Mouse (Mus musculus) forebrain, embryonic 15.5 days (tissue): Measurements from ENCODE around the gene Atp6v0a4. TPM values are rescaled to one million over a fixed set of nuclear protein-coding genes. Genes with fewer than 3 reads are reported as not detected.

ENCODE experiments used
- ATAC-seq: fragments of 200-750 bp; cut with Nextera tagmentation; replicated peaks from 2 replicates; pipeline ENCODE4 v1.8.0; 2017; ENCODE audit warnings: mild to moderate bottlenecking, moderate TSS enrichment, moderate library complexity
- H3K27ac ChIP-seq: fragments of 300-500 bp; sonication (generic); replicated peaks from 2 replicates; pipeline ENCODE4 v1.5.1; 2015; ENCODE audit warnings: mild to moderate bottlenecking, inconsistent platforms
- H3K27me3 ChIP-seq: fragments of 300-500 bp; sonication (generic); 2 replicates; pipeline ENCODE4 v1.6.1; 2015; ENCODE audit warnings: inconsistent platforms
- H3K36me3 ChIP-seq: fragments of 300-500 bp; sonication (generic); 2 replicates; pipeline ENCODE4 v1.6.1; 2015; ENCODE audit warnings: mild to moderate bottlenecking, inconsistent platforms
- H3K4me1 ChIP-seq: fragments of 300-500 bp; sonication (generic); 2 replicates; pipeline ENCODE4 v1.6.1; 2015; ENCODE audit warnings: inconsistent platforms
- H3K4me2 ChIP-seq: fragments of 300-500 bp; sonication (generic); replicated peaks from 2 replicates; pipeline ENCODE4 v1.6.1; 2015; ENCODE audit warnings: mild to moderate bottlenecking, inconsistent platforms
- H3K4me3 ChIP-seq: fragments of 300-500 bp; sonication (generic); 2 replicates; pipeline ENCODE4 v1.5.1; 2015; ENCODE audit warnings: mild to moderate bottlenecking, inconsistent platforms
- H3K9ac ChIP-seq: fragments of 300-500 bp; sonication (generic); replicated peaks from 2 replicates; pipeline ENCODE4 v1.6.1; 2015; ENCODE audit warnings: mild to moderate bottlenecking, inconsistent platforms
- H3K9me3 ChIP-seq: fragments of 300-500 bp; sonication (generic); 2 replicates; pipeline ENCODE4 v1.6.1; 2016; ENCODE audit warnings: inconsistent platforms
- WGBS: fragments of 180-500 bp; shearing (Covaris S2); methylation state at CpG from one replicate; pipeline ENCODE4 v1.1.7; 2015; ENCODE audit warnings: mixed read lengths; 5-methylcytosine and 5-hydroxymethylcytosine counted together
- polyA plus RNA-seq: library from polyadenylated mRNA; unstranded; fragments of >200 nt; fragmentation: Nextera tagmentation; extraction: Ambion mirVana; gene quantifications from 2 replicates; pipeline ENCODE4 v1.2.1, GENCODE M21; 2015

The Atp6v0a4 gene
- polyA plus RNA-seq = 0.19 and 0.38 TPM in 2 replicates

GRCm38 (mm10) chr6:38124207-38124835 is at the start of gene Atp6v0a4:
Atp6v0a4 (minus strand) TSS chr6:38124586.
- Histone ChIP-seq H3K4me1 (no peaks in the 10 kb centered on the region), H3K4me3 (no peak within 1 kb of the TSS), H3K27ac (no peak within 1 kb of the TSS), H3K9me3 (no peaks in the 10 kb centered on the region), H3K27me3 (no peaks in the 10 kb centered on the region), H3K36me3 (peaks cover 40% of the 10 kb centered on the region), H3K9ac (no peak within 1 kb of the TSS), H3K4me2 (no peak within 1 kb of the TSS)
- no peak for ATAC-seq
- 93% methylated on average over 7 of the region's 7 CpGs for WGBS

- Histone ChIP-seq H3K36me3 (peaks cover 53% of the 10 kb centered on the region), H3K4me2 (no peak overlapping the region), H3K9ac (no peak overlapping the region), H3K27me3 (no peaks in the 10 kb centered on the region), H3K9me3 (no peaks in the 10 kb centered on the region), H3K4me3 (no peak overlapping the region), H3K27ac (no peak overlapping the region), H3K4me1 (peaks cover 2% of the 10 kb centered on the region; the same call in 1 of the 2 replicates)
- ATAC-seq = no peak
- WGBS = 84% methylated on average over 6 of the region's 6 CpGs
These were observed 41.0 kb upstream of the Atp6v0a4 start for GRCm38 (mm10) chr6:38165385-38165784.

- H3K36me3 ChIP-seq = peaks cover 47% of the 10 kb centered on the region
- H3K9ac ChIP-seq = no peak overlapping the region
- H3K27ac ChIP-seq = no peak overlapping the region
- no peaks in the 10 kb centered on the region for H3K27me3 ChIP-seq
- no peak for ATAC-seq
- H3K4me2 ChIP-seq = no peak overlapping the region
- no peak overlapping the region for H3K4me3 ChIP-seq
- peaks cover 4% of the 10 kb centered on the region; the same call in 1 of the 2 replicates for H3K4me1 ChIP-seq
- 88% methylated on average over 6 of the region's 6 CpGs for WGBS
- no peaks in the 10 kb centered on the region for H3K9me3 ChIP-seq
These were observed 40.3 kb upstream of the Atp6v0a4 start for GRCm38 (mm10) chr6:38164705-38165104.

- no peaks in the 10 kb centered on the region for H3K9me3 ChIP-seq
- WGBS = 65% methylated on average over 14 of the region's 14 CpGs
- no peak overlapping the region for H3K9ac ChIP-seq
- H3K4me2 ChIP-seq = no peak overlapping the region
- no peak overlapping the region for H3K4me3 ChIP-seq
- no peaks in the 10 kb centered on the region for H3K27me3 ChIP-seq
- peaks cover 32% of the 10 kb centered on the region for H3K36me3 ChIP-seq
- H3K27ac ChIP-seq = no peak overlapping the region; the same call in 1 of the 2 replicates
- ATAC-seq = no peak
- peaks cover 4% of the 10 kb centered on the region; the same call in 1 of the 2 replicates for H3K4me1 ChIP-seq
These were observed 38.6 kb upstream of the Atp6v0a4 start for GRCm38 (mm10) chr6:38162825-38163504.

GRCm38 (mm10) chr6:38160556-38160955 is 36.2 kb upstream of the Atp6v0a4 start:
- Histone ChIP-seq H3K27me3 (no peaks in the 10 kb centered on the region), H3K4me2 (no peak overlapping the region), H3K9ac (no peak overlapping the region), H3K4me3 (no peak overlapping the region), H3K36me3 (peaks cover 26% of the 10 kb centered on the region; the same call in 1 of the 2 replicates), H3K9me3 (no peaks in the 10 kb centered on the region), H3K27ac (peak overlapping the region; percentile 76), H3K4me1 (peaks cover 4% of the 10 kb centered on the region; the same call in 1 of the 2 replicates)
- 63% methylated on average over 2 of the region's 2 CpGs for WGBS
- ATAC-seq = no peak; the same call in 1 of the 2 replicates

GRCm38 (mm10) chr6:38160102-38160501 is 35.7 kb upstream of the Atp6v0a4 start:
- 12% methylated on average over 3 of the region's 3 CpGs for WGBS
- no peak overlapping the region for H3K9ac ChIP-seq

GRCm38 (mm10) chr6:38159576-38159975 is 35.2 kb upstream of the Atp6v0a4 start:
- Histone ChIP-seq H3K9ac (no peak overlapping the region), H3K36me3 (peaks cover 22% of the 10 kb centered on the region; the same call in 1 of the 2 replicates), H3K4me3 (no peak overlapping the region), H3K9me3 (no peaks in the 10 kb centered on the region), H3K27ac (no peak overlapping the region), H3K4me2 (no peak overlapping the region), H3K4me1 (peaks cover 4% of the 10 kb centered on the region; the same call in 1 of the 2 replicates), H3K27me3 (no peaks in the 10 kb centered on the region)
- peak; percentile 33 for ATAC-seq
- whole genome bisulfite sequencing = 87% methylated on average over 4 of the region's 4 CpGs

More at GRCm38 (mm10) chr6:38160102-38160501, 35.7 kb upstream of the Atp6v0a4 start:
- H3K36me3 ChIP-seq = peaks cover 21% of the 10 kb centered on the region; the same call in 1 of the 2 replicates
- no peaks in the 10 kb centered on the region for H3K27me3 ChIP-seq
- no peaks in the 10 kb centered on the region for H3K9me3 ChIP-seq
- ATAC-seq = peak; percentile 63
- H3K27ac ChIP-seq = peak overlapping the region; percentile 76
- H3K4me3 ChIP-seq = no peak overlapping the region
- H3K4me1 ChIP-seq = peaks cover 4% of the 10 kb centered on the region; the same call in 1 of the 2 replicates
- no peak overlapping the region for H3K4me2 ChIP-seq

- Histone ChIP-seq H3K27me3 (no peaks in the 10 kb centered on the region), H3K4me2 (no peak overlapping the region), H3K27ac (0 out of 2 replicates have a peak overlapping the region, but pooled peaks have one; percentile 16), H3K4me3 (no peak overlapping the region), H3K9me3 (no peaks in the 10 kb centered on the region), H3K4me1 (peaks cover 4% of the 10 kb centered on the region; the same call in 1 of the 2 replicates), H3K36me3 (peaks cover 17% of the 10 kb centered on the region; the same call in 1 of the 2 replicates), H3K9ac (no peak overlapping the region)
- 0 out of 2 replicates have a peak, but pooled peaks have one; percentile 9 for ATAC-seq
- 54% methylated on average over 16 of the region's 16 CpGs for WGBS
These were observed 33.5 kb upstream of the Atp6v0a4 start for GRCm38 (mm10) chr6:38157925-38158324.

GRCm38 (mm10) chr6:38156204-38156603 is 31.8 kb upstream of the Atp6v0a4 start:
- Histone ChIP-seq H3K9me3 (no peaks in the 10 kb centered on the region), H3K4me3 (no peak overlapping the region), H3K27me3 (no peaks in the 10 kb centered on the region), H3K4me1 (peaks cover 4% of the 10 kb centered on the region; the same call in 1 of the 2 replicates), H3K9ac (no peak overlapping the region), H3K36me3 (peaks cover 17% of the 10 kb centered on the region; the same call in 1 of the 2 replicates), H3K4me2 (no peak overlapping the region), H3K27ac (no peak overlapping the region)
- 89% methylated on average over 5 of the region's 5 CpGs for WGBS
- no peak for ATAC-seq

- no peaks in the 10 kb centered on the region for H3K27me3 ChIP-seq
- WGBS = 87% methylated on average over 11 of the region's 11 CpGs
- H3K4me1 ChIP-seq = no peaks in the 10 kb centered on the region
- no peak overlapping the region for H3K9ac ChIP-seq
- H3K4me2 ChIP-seq = no peak overlapping the region
- peaks cover 30% of the 10 kb centered on the region for H3K36me3 ChIP-seq
- ATAC-seq = no peak
- H3K9me3 ChIP-seq = no peaks in the 10 kb centered on the region
- no peak overlapping the region for H3K4me3 ChIP-seq
- H3K27ac ChIP-seq = no peak overlapping the region
These were observed 27.9 kb upstream of the Atp6v0a4 start for GRCm38 (mm10) chr6:38152305-38152704.

GRCm38 (mm10) chr6:38149483-38149882 is 25.1 kb upstream of the Atp6v0a4 start:
- 72% methylated on average over 19 of the region's 19 CpGs for WGBS
- H3K27me3 ChIP-seq = no peaks in the 10 kb centered on the region
- no peak overlapping the region for H3K9ac ChIP-seq
- peaks cover 40% of the 10 kb centered on the region for H3K36me3 ChIP-seq
- H3K4me2 ChIP-seq = no peak overlapping the region
- H3K27ac ChIP-seq = no peak overlapping the region
- no peaks in the 10 kb centered on the region for H3K4me1 ChIP-seq
- H3K4me3 ChIP-seq = no peak overlapping the region
- H3K9me3 ChIP-seq = no peaks in the 10 kb centered on the region
- no peak for ATAC-seq

GRCm38 (mm10) chr6:38148626-38149025 is 24.2 kb upstream of the Atp6v0a4 start:
- 90% methylated on average over 10 of the region's 10 CpGs for WGBS
- Histone ChIP-seq H3K27ac (no peak overlapping the region), H3K27me3 (no peaks in the 10 kb centered on the region), H3K4me3 (no peak overlapping the region), H3K9ac (no peak overlapping the region), H3K4me1 (no peaks in the 10 kb centered on the region), H3K36me3 (peaks cover 43% of the 10 kb centered on the region), H3K9me3 (no peaks in the 10 kb centered on the region), H3K4me2 (no peak overlapping the region)
- no peak for ATAC-seq
